Mouse (Mus musculus) heart, adult 2 months (tissue): ENCODE measurements at regions not wholly inside any gene's neighbourhood (a gene's known extent, or its start where the extent isn't known, plus 50 kb on each side); places are given as distances from the start of the nearest gene placed in this dataset.

Experiments
- DNase-seq, 2 experiments: peaks; one replicate each; pipeline ENCODE4 v3.0.0; 2021
- H3K27ac ChIP-seq: fragments of 200-600 bp; 2 replicates; pipeline ENCODE4 v1.8.1; 2022
- H3K27me3 ChIP-seq: fragments of 200-500 bp; 2 replicates; pipeline ENCODE4 v1.6.1; 2012; ENCODE audit warnings: mild to moderate bottlenecking, low read length, inconsistent platforms, mixed read lengths; ENCODE audit not compliant: control insufficient read depth, insufficient read depth
- H3K36me3 ChIP-seq: fragments of 200-500 bp; 2 replicates; pipeline ENCODE4 v1.6.1; 2012; ENCODE audit warnings: low read length, inconsistent platforms; ENCODE audit not compliant: control insufficient read depth, insufficient read depth
- H3K4me1 ChIP-seq: fragments of 200-500 bp; 2 replicates; pipeline ENCODE4 v1.6.1; 2011; ENCODE audit warnings: low read length; ENCODE audit not compliant: control insufficient read depth, insufficient read depth
- H3K4me3 ChIP-seq: fragments of 200-600 bp; 2 replicates; pipeline ENCODE4 v1.8.1; 2022
- H3K79me2 ChIP-seq: fragments of 200-500 bp; replicated peaks from 2 replicates; pipeline ENCODE4 v1.6.1; 2012; ENCODE audit warnings: mild to moderate bottlenecking, inconsistent platforms, low read length, moderate library complexity, mixed read lengths; ENCODE audit not compliant: control insufficient read depth, insufficient read depth
- H3K9ac ChIP-seq: fragments of 200-500 bp; 2 replicates; pipeline ENCODE4 v1.6.1; 2012; ENCODE audit warnings: low read depth, mild to moderate bottlenecking, control low read depth, inconsistent platforms, low read length, mixed read lengths
- CTCF ChIP-seq: fragments of 200-600 bp; IDR thresholded peaks from 2 replicates; pipeline ENCODE4 v1.8.1; 2022; ENCODE audit warnings: antibody characterized with exemption, mild to moderate bottlenecking, moderate library complexity
- EP300 ChIP-seq: fragments of 200-500 bp; IDR thresholded peaks from 2 replicates; pipeline ENCODE4 v1.6.1; 2011; ENCODE audit warnings: low read depth, low read length, control low read depth; ENCODE audit not compliant: insufficient read depth
- POLR2A ChIP-seq: fragments of 200-500 bp; IDR thresholded peaks from 2 replicates; pipeline ENCODE4 v1.6.1; 2011; ENCODE audit warnings: mild to moderate bottlenecking, low read depth, low read length, control low read depth; ENCODE audit not compliant: insufficient read depth
- WGBS: fragments of 180-500 bp; shearing (Covaris S2); methylation state at CpG from one replicate; pipeline ENCODE4 v1.1.7; 2018; 5-methylcytosine and 5-hydroxymethylcytosine counted together
- intact Hi-C: fragments of 180-260 bp; cut with DNase I; formaldehyde crosslinking; loops from one replicate; pipeline ENCODE4 v1.15.1; 2025

DNA sequence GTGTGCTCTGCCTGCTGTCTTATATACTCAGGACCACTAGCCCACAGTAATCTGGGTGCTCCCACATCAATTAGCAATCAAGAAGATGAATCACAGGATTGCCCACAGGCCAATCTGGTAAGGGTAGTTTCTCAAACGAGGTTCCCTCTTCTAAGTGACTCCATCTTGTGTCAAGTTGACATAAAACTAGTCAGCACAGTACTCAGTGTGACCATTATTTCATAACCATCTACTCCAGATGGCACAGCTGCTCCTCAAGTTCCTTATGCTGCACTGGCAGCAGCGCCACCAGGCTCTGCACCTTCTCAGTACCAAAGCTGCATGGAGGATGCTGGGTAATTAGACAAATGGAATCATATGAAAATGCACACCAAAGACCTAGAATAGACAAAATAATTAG is 175.6 kb upstream of the B3galt2 start:
- no peak overlapping the region for H3K9ac ChIP-seq
- DNase-seq, result no peak
- H3K36me3 ChIP-seq, result no peaks in the 10 kb centered on the region
- TF ChIP-seq CTCF, result no peak
- no peak for TF ChIP-seq EP300
- no peak for TF ChIP-seq POLR2A
- WGBS, result 60% methylated on average over 2 of the region's 2 CpGs
- no peaks in the 10 kb centered on the region for H3K4me1 ChIP-seq
- intact Hi-C loops, result no loop called here
- H3K4me3 ChIP-seq, result no peak overlapping the region
- H3K27me3 ChIP-seq, result no peaks in the 10 kb centered on the region
- H3K27ac ChIP-seq, result no peak overlapping the region
- H3K79me2 ChIP-seq, result no peaks in the 10 kb centered on the region

DNA sequence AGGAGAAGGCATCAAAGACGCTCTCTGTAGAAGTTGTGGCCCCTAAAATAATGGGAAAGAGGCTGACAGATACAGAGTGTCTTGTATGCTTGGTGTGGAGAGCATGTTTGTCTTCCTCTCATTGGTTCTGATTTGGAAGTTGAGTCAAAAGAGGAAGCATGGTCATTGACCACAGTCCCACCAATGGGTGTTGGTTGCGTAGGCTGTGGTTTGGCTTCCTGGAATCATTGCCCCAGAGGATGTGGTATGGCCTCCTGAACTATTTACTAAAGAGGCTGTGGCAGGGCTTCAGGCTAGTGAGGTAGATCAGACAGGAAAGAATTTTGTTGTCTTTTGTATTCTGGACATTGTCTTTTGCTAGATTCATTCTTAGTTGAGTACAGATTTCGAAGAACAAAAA is 174.4 kb upstream of the B3galt2 start:
- WGBS, result 79% methylated on average over 3 of the region's 3 CpGs
- H3K4me3 ChIP-seq, result no peak overlapping the region

DNA sequence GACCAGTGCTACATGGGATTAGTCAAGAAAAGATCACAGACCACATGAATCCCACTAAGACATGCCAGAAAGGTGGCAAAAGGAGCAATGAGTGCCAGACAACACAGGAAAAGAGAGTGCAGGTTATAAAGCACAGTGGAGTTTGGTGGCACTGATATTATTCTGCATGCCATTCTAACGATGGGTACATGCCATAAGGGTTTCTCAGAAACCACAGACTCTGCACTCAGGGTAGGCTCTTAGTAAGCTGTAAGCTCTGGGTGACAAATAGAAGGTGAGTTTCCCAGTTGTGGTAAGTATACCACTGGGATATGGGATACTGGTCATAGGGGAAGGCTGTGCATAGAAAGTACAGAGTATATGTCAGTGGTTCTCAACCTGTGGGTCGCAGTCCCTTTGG is 165.1 kb upstream of the B3galt2 start:
- DNase-seq, result no peak
- no peak overlapping the region for H3K27ac ChIP-seq
- 73% methylated on average over 2 of the region's 2 CpGs for WGBS
- H3K27me3 ChIP-seq, result no peaks in the 10 kb centered on the region
- H3K36me3 ChIP-seq, result no peaks in the 10 kb centered on the region
- intact Hi-C loops, result no loop called here
- no peaks in the 10 kb centered on the region for H3K4me1 ChIP-seq
- no peak for TF ChIP-seq EP300
- TF ChIP-seq CTCF, result no peak
- no peak for TF ChIP-seq POLR2A
- H3K79me2 ChIP-seq, result no peaks in the 10 kb centered on the region
- H3K4me3 ChIP-seq, result no peak overlapping the region
- H3K9ac ChIP-seq, result no peak overlapping the region

More for the DNA sequence above, 174.4 kb upstream of the B3galt2 start:
- Histone ChIP-seq H3K79me2 (no peaks in the 10 kb centered on the region), H3K27ac (no peak overlapping the region), H3K36me3 (no peaks in the 10 kb centered on the region), H3K4me1 (no peaks in the 10 kb centered on the region), H3K9ac (no peak overlapping the region), H3K27me3 (no peaks in the 10 kb centered on the region)
- intact Hi-C loops, result no loop called here
- no peak for DNase-seq
- TF ChIP-seq CTCF (no peak), EP300 (no peak), POLR2A (no peak)

DNA sequence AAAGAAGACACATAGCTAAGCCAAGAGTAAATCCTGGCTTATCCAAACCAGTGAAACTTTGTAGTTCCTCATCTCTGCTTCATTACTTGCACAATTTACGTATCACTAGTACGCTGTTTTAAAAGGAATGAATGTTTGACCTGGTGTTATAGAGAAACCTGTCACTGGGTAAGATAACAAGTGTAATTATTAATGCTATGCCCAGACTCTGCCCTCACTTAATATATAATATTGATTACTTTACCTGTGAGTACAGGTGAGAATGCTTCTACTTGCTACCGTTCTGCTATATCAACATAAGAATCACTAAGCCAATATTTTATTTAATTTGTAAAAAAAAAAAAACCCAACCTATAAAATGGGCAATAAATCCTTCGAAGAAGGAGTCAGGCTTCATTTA is 157.1 kb upstream of the B3galt2 start:
- Histone ChIP-seq H3K27ac (no peak overlapping the region), H3K36me3 (no peaks in the 10 kb centered on the region), H3K4me3 (no peak overlapping the region), H3K9ac (no peak overlapping the region), H3K27me3 (no peaks in the 10 kb centered on the region), H3K79me2 (no peaks in the 10 kb centered on the region), H3K4me1 (no peaks in the 10 kb centered on the region)
- intact Hi-C loops, result no loop called here
- DNase-seq, result no peak
- WGBS, result 90% methylated on average over 4 of the region's 4 CpGs
- TF ChIP-seq EP300, result no peak
- TF ChIP-seq CTCF, result no peak
- TF ChIP-seq POLR2A, result no peak

DNA sequence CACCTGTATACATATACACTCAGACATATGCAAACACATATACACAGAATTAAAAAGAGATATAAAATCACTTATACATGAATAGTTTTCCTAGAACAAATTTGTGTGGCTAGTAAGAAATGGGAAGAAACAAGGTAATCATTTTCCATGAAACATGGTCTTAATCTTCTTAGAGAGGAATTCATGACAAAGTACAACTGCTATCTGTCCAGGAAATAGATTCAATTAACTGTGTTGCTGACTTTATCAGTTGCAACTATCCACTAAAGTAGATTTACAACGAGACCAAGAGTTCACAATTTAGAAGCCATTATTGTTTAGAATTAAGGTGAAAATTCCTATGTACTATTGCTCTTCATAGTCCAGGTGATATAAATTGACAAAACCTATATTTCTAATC is 155.5 kb upstream of the B3galt2 start:
- DNase-seq, result no peak
- Histone ChIP-seq H3K4me3 (no peak overlapping the region), H3K79me2 (no peaks in the 10 kb centered on the region), H3K27ac (no peak overlapping the region), H3K9ac (no peak overlapping the region), H3K27me3 (no peaks in the 10 kb centered on the region), H3K36me3 (no peaks in the 10 kb centered on the region), H3K4me1 (no peaks in the 10 kb centered on the region)
- intact Hi-C loops, result no loop called here
- no peak for TF ChIP-seq CTCF
- TF ChIP-seq EP300, result no peak
- no peak for TF ChIP-seq POLR2A
- WGBS, result 46% methylated on average over 1 of the region's 1 CpGs

DNA sequence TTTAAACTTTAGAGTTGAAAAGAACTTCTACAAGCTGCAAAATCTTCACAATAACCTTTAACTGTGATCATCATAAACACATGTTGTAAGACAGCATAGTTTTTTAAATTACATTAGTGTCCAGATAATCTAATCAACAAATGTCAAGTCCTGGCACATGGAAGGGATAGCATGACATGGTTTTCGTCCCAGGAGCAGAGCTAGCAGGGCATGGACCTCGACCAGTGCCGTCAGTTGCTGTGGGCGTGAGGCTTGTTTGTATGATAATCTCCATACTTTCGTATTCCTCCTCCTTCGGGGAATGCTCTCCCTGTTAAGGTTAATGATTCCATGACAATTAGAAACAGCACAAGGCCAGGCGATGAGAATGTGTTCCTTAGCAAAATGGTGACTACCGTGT is 143.4 kb upstream of the B3galt2 start:
- 62% methylated on average over 8 of the region's 8 CpGs for WGBS
- TF ChIP-seq CTCF (no peak), POLR2A (no peak), EP300 (no peak)
- no peaks in the 10 kb centered on the region for H3K36me3 ChIP-seq
- no peak overlapping the region for H3K27ac ChIP-seq
- no peaks in the 10 kb centered on the region for H3K4me1 ChIP-seq
- H3K9ac ChIP-seq, result no peak overlapping the region
- no peak for DNase-seq
- no peak overlapping the region for H3K4me3 ChIP-seq
- H3K79me2 ChIP-seq, result no peaks in the 10 kb centered on the region
- H3K27me3 ChIP-seq, result no peaks in the 10 kb centered on the region
- intact Hi-C loops, result no loop called here
